Mouse (Mus musculus): ENCODE measurements around the gene Dennd1a. TPM values are rescaled to one million over a fixed set of nuclear protein-coding genes. Genes with fewer than 3 reads are reported as not detected.

The Dennd1a gene
- polyA plus RNA-seq, 1 experiment from 2014 or later: 8.6 TPM

- 82% methylated on average over 1 of the region's 1 CpGs for WGBS
- ATAC-seq (replicated peaks; ENCODE audit: insufficient number of reproducible peaks, low FRiP score, low TSS enrichment, low read depth): no peak
Measured at GRCm38 (mm10) chr2:38283961-38284360, 3.2 kb downstream of the Dennd1a start.

GRCm38 (mm10) chr2:38280376-38280775, 6.8 kb downstream of the Dennd1a start:
- H3K27ac ChIP-seq (replicated peaks; ENCODE audit: low read depth, low read length): no peak overlapping the region
- DNase-seq (ENCODE audit: low spot score) (no peak), ATAC-seq (replicated peaks; ENCODE audit: insufficient number of reproducible peaks, low FRiP score, low TSS enrichment, low read depth) (no peak)
- no peaks in the 10 kb centered on the region for H3K4me1 ChIP-seq (ENCODE audit: control insufficient read depth, insufficient read depth, low read length)
- H3K4me2 ChIP-seq (ENCODE audit: low read depth, low read length): no peak overlapping the region
- H3K9me3 ChIP-seq (replicated peaks; ENCODE audit: control insufficient read depth, low read length): no peaks in the 10 kb centered on the region
- H3K27me3 ChIP-seq (ENCODE audit: control insufficient read depth, insufficient read depth, low read length): no peaks in the 10 kb centered on the region
- no peaks in the 10 kb centered on the region for H3K36me3 ChIP-seq (replicated peaks; ENCODE audit: control insufficient read depth, insufficient read depth, low read depth, low read length)
- H3K4me3 ChIP-seq (ENCODE audit: low read depth, low read length): no peak overlapping the region
- no peak overlapping the region for H3K9ac ChIP-seq (replicated peaks; ENCODE audit: low read length)

More at GRCm38 (mm10) chr2:38283961-38284360, 3.2 kb downstream of the Dennd1a start:
- no peak for DNase-seq (ENCODE audit: low spot score)
- no peaks in the 10 kb centered on the region for H3K4me1 ChIP-seq (ENCODE audit: control insufficient read depth, insufficient read depth, low read length)
- no peaks in the 10 kb centered on the region for H3K9me3 ChIP-seq (replicated peaks; ENCODE audit: control insufficient read depth, low read length)
- no peak overlapping the region for H3K27ac ChIP-seq (replicated peaks; ENCODE audit: low read depth, low read length)
- H3K4me2 ChIP-seq (ENCODE audit: low read depth, low read length): no peak overlapping the region
- H3K4me3 ChIP-seq (ENCODE audit: low read depth, low read length): no peak overlapping the region
- H3K9ac ChIP-seq (replicated peaks; ENCODE audit: low read length): no peak overlapping the region
- H3K36me3 ChIP-seq (replicated peaks; ENCODE audit: control insufficient read depth, insufficient read depth, low read depth, low read length): no peaks in the 10 kb centered on the region
- H3K27me3 ChIP-seq (ENCODE audit: control insufficient read depth, insufficient read depth, low read length): no peaks in the 10 kb centered on the region

GRCm38 (mm10) chr2:38274973-38275372, 12.2 kb downstream of the Dennd1a start:
- DNase-seq (ENCODE audit: low spot score): no peak
- no peaks in the 10 kb centered on the region for H3K4me1 ChIP-seq (ENCODE audit: control insufficient read depth, insufficient read depth, low read length)
- no peaks in the 10 kb centered on the region for H3K9me3 ChIP-seq (replicated peaks; ENCODE audit: control insufficient read depth, low read length)
- no peaks in the 10 kb centered on the region for H3K36me3 ChIP-seq (replicated peaks; ENCODE audit: control insufficient read depth, insufficient read depth, low read depth, low read length)
- no peaks in the 10 kb centered on the region for H3K27me3 ChIP-seq (ENCODE audit: control insufficient read depth, insufficient read depth, low read length)
- ATAC-seq (replicated peaks; ENCODE audit: insufficient number of reproducible peaks, low FRiP score, low TSS enrichment, low read depth): no peak
- WGBS: 92% methylated on average over 2 of the region's 2 CpGs
- H3K4me2 ChIP-seq (ENCODE audit: low read depth, low read length): no peak overlapping the region
- no peak overlapping the region for H3K9ac ChIP-seq (replicated peaks; ENCODE audit: low read length)
- H3K27ac ChIP-seq (replicated peaks; ENCODE audit: low read depth, low read length): no peak overlapping the region
- H3K4me3 ChIP-seq (ENCODE audit: low read depth, low read length): no peak overlapping the region

- WGBS: 88% methylated on average over 2 of the region's 2 CpGs
- Histone ChIP-seq H3K4me2 (ENCODE audit: low read depth, low read length) (no peak overlapping the region), H3K27me3 (ENCODE audit: control insufficient read depth, insufficient read depth, low read length) (no peaks in the 10 kb centered on the region), H3K36me3 (replicated peaks; ENCODE audit: control insufficient read depth, insufficient read depth, low read depth, low read length) (no peaks in the 10 kb centered on the region), H3K9me3 (replicated peaks; ENCODE audit: control insufficient read depth, low read length) (no peaks in the 10 kb centered on the region), H3K4me1 (ENCODE audit: control insufficient read depth, insufficient read depth, low read length) (no peaks in the 10 kb centered on the region), H3K9ac (replicated peaks; ENCODE audit: low read length) (no peak overlapping the region), H3K27ac (replicated peaks; ENCODE audit: low read depth, low read length) (no peak overlapping the region), H3K4me3 (ENCODE audit: low read depth, low read length) (no peak overlapping the region)
- DNase-seq (ENCODE audit: low spot score) (no peak), ATAC-seq (replicated peaks; ENCODE audit: insufficient number of reproducible peaks, low FRiP score, low TSS enrichment, low read depth) (no peak)
Measured at GRCm38 (mm10) chr2:38263653-38264052, 23.5 kb downstream of the Dennd1a start.

GRCm38 (mm10) chr2:38259052-38259451, 28.1 kb downstream of the Dennd1a start:
- no peaks in the 10 kb centered on the region for H3K9me3 ChIP-seq (replicated peaks; ENCODE audit: control insufficient read depth, low read length)
- no peak overlapping the region for H3K4me3 ChIP-seq (ENCODE audit: low read depth, low read length)
- H3K4me2 ChIP-seq (ENCODE audit: low read depth, low read length): no peak overlapping the region
- H3K9ac ChIP-seq (replicated peaks; ENCODE audit: low read length): no peak overlapping the region
- ATAC-seq (replicated peaks; ENCODE audit: insufficient number of reproducible peaks, low FRiP score, low TSS enrichment, low read depth) (no peak), DNase-seq (ENCODE audit: low spot score) (no peak)
- no peaks in the 10 kb centered on the region for H3K4me1 ChIP-seq (ENCODE audit: control insufficient read depth, insufficient read depth, low read length)
- no peaks in the 10 kb centered on the region for H3K36me3 ChIP-seq (replicated peaks; ENCODE audit: control insufficient read depth, insufficient read depth, low read depth, low read length)
- H3K27ac ChIP-seq (replicated peaks; ENCODE audit: low read depth, low read length): no peak overlapping the region
- H3K27me3 ChIP-seq (ENCODE audit: control insufficient read depth, insufficient read depth, low read length): no peaks in the 10 kb centered on the region

GRCm38 (mm10) chr2:38237616-38238015, 49.6 kb downstream of the Dennd1a start:
- ATAC-seq (replicated peaks; ENCODE audit: insufficient number of reproducible peaks, low FRiP score, low TSS enrichment, low read depth) (no peak), DNase-seq (ENCODE audit: low spot score) (peak; percentile 64)
- Histone ChIP-seq H3K4me3 (ENCODE audit: low read depth, low read length) (no peak overlapping the region), H3K27me3 (ENCODE audit: control insufficient read depth, insufficient read depth, low read length) (no peaks in the 10 kb centered on the region), H3K4me1 (ENCODE audit: control insufficient read depth, insufficient read depth, low read length) (no peaks in the 10 kb centered on the region), H3K4me2 (ENCODE audit: low read depth, low read length) (no peak overlapping the region), H3K36me3 (replicated peaks; ENCODE audit: control insufficient read depth, insufficient read depth, low read depth, low read length) (no peaks in the 10 kb centered on the region), H3K27ac (replicated peaks; ENCODE audit: low read depth, low read length) (no peak overlapping the region), H3K9ac (replicated peaks; ENCODE audit: low read length) (no peak overlapping the region), H3K9me3 (replicated peaks; ENCODE audit: control insufficient read depth, low read length) (no peaks in the 10 kb centered on the region)
- 25% methylated on average over 1 of the region's 1 CpGs for WGBS

- no peak overlapping the region for H3K4me2 ChIP-seq (ENCODE audit: low read depth, low read length)
- H3K9ac ChIP-seq (replicated peaks; ENCODE audit: low read length): no peak overlapping the region
- no peaks in the 10 kb centered on the region for H3K9me3 ChIP-seq (replicated peaks; ENCODE audit: control insufficient read depth, low read length)
- DNase-seq (ENCODE audit: low spot score) (no peak), ATAC-seq (replicated peaks; ENCODE audit: insufficient number of reproducible peaks, low FRiP score, low TSS enrichment, low read depth) (no peak)
- no peaks in the 10 kb centered on the region for H3K4me1 ChIP-seq (ENCODE audit: control insufficient read depth, insufficient read depth, low read length)
- no peaks in the 10 kb centered on the region for H3K27me3 ChIP-seq (ENCODE audit: control insufficient read depth, insufficient read depth, low read length)
- H3K4me3 ChIP-seq (ENCODE audit: low read depth, low read length): no peak overlapping the region
- no peak overlapping the region for H3K27ac ChIP-seq (replicated peaks; ENCODE audit: low read depth, low read length)
- H3K36me3 ChIP-seq (replicated peaks; ENCODE audit: control insufficient read depth, insufficient read depth, low read depth, low read length): no peaks in the 10 kb centered on the region
- WGBS: 95% methylated on average over 2 of the region's 2 CpGs
Measured at GRCm38 (mm10) chr2:38235593-38235992, 51.6 kb downstream of the Dennd1a start.

- Histone ChIP-seq H3K27me3 (ENCODE audit: control insufficient read depth, insufficient read depth, low read length) (no peaks in the 10 kb centered on the region), H3K4me2 (ENCODE audit: low read depth, low read length) (no peak overlapping the region), H3K27ac (replicated peaks; ENCODE audit: low read depth, low read length) (no peak overlapping the region), H3K4me1 (ENCODE audit: control insufficient read depth, insufficient read depth, low read length) (no peaks in the 10 kb centered on the region), H3K9ac (replicated peaks; ENCODE audit: low read length) (no peak overlapping the region), H3K36me3 (replicated peaks; ENCODE audit: control insufficient read depth, insufficient read depth, low read depth, low read length) (no peaks in the 10 kb centered on the region), H3K4me3 (ENCODE audit: low read depth, low read length) (no peak overlapping the region), H3K9me3 (replicated peaks; ENCODE audit: control insufficient read depth, low read length) (no peaks in the 10 kb centered on the region)
- 85% methylated on average over 5 of the region's 5 CpGs for WGBS
- ATAC-seq (replicated peaks; ENCODE audit: insufficient number of reproducible peaks, low FRiP score, low TSS enrichment, low read depth) (no peak), DNase-seq (ENCODE audit: low spot score) (no peak)
Measured at GRCm38 (mm10) chr2:38229882-38230281, 57.3 kb downstream of the Dennd1a start.

Measured in embryonic facial prominence, embryonic 11.5 days (tissue).